Mouse (Mus musculus) hindlimb bud, embryonic 11.5 days (tissue): ENCODE measurements at regions not wholly inside any gene's neighbourhood (a gene's known extent, or its start where the extent isn't known, plus 50 kb on each side); places are given as distances from the start of the nearest gene placed in this dataset.

Source experiments
- DNase-seq: peaks from one replicate; pipeline ENCODE4 v3.0.0-alpha.2; 2012; ENCODE audit warnings: low read depth, low spot score; ENCODE audit errors: extremely low spot score

DNA sequence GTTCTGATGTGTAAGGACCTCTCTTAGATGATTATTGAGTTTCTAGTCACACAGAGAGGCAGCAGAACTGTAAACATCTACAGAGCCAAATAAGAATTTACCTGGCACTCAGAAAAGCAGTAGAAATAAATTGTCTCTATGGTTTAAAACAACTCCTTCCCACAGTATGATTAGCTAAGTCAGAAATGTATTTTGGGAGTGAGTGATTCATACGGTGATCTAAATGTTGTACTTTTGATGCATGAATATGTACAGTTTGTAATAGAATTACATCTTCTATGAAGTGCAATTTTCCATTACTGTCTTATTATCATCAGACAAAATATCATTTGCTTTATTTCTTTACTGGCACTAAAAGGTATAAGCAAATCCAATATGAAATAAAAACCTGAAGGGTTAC is 489.8 kb upstream of the Atp2b1 start:
- no peak for DNase-seq

- DNase-seq = no peak
These were observed 479.2 kb upstream of the Atp2b1 start for GRCm38 (mm10) chr10:98434974-98435373.

GRCm38 (mm10) chr10:98461538-98461937 is 452.7 kb upstream of the Atp2b1 start:
- no peak for DNase-seq

DNA sequence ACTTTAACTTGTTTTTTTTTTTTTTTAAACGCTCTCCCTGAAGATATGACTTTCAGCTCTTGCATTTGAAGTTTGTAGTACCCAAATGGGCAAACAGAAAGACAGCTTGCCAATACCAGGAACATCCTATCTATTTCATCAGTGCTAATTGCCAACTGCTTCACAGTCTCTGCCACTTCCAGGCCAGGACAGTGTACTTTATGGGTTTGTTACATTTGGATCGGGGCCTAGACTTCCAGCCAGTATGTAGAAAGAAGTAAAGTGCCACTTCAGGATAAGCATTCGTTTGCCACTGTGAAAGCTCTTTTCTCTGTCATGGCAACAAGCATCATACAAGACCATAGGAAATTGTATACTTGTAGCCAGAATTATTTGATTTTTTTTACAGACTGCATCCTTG is 439.6 kb upstream of the Atp2b1 start:
- no peak for DNase-seq

DNA sequence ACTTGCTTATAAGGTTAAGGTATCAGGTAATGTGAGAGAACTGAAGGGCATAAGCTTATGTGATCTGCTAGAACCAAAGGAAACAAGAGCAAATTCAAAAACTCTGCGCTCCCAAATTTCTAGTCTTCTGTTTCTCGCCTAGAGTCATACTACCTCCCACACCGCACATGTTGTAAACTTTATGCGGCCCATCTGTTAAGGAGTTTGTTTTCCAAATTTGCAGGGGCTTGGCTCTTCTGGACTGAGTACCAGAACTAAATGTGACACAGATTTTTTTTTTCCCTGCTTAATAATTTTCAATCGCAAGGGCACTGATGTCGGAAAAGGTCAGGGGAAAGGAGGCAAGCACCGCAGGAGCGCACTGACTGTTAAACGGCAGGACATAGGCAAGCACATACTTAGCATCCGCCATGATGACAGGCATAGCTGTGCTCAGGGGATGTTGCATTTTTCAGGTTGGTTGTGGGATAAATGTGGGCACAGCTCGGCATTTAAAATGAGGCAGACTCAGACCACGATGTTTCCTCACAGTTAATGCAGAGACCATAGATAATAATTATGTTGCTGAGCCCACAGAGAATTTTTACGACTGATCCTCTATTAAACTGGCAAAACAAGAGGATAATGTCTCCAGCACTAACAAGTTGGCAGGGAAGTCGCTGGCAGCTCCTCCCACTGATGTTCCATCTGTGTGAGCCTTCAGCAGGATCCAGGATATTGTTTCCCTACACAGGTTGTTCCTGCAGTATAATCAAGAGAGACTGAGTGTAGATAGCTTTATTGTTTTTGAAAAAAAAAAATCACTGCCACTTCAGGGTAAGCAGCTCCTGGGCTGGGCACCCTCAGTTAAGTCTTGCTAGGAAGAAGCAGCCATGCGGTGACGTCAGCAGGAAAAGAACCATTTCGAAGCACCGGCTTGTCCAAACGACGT is 428.2 kb upstream of the Atp2b1 start:
- DNase-seq = no peak

DNA sequence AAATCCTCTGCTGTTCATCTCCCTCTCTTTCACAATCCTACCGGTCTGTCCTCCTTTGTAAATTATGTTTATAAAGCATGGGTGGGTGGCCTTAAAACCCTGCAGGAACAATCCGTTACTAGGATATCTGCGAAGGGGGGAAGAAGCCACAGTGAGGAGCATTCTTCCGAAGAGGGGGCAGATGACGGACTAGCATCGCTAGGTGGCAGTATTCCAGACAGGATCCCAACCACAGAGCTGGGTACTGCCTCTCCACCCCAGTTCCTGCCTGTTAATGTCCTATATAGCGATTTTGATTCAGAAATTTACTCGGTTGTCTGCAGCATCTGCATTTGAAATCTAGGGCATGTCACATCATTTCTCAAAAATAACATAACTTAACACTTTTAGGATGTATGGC is 419.9 kb upstream of the Atp2b1 start:
- no peak for DNase-seq

DNA sequence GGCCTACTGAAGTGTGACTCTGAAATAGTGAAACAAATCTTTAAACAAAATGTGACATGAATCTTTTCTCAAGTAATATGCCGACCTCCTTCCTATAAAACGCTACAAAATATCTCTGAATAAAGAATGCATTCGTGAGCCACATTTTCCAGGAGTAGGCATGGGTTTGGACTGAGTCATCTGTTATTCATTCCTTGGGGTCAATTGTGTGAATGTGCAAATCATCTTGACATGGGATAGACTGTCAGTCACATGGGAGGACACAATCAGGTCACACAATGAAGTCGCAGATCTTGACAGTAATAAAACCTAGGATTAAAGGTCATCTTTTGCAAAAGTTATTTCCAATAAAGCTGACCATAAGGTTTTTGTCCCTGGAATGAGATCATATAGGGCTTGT is 418.0 kb upstream of the Atp2b1 start:
- no peak for DNase-seq

DNA sequence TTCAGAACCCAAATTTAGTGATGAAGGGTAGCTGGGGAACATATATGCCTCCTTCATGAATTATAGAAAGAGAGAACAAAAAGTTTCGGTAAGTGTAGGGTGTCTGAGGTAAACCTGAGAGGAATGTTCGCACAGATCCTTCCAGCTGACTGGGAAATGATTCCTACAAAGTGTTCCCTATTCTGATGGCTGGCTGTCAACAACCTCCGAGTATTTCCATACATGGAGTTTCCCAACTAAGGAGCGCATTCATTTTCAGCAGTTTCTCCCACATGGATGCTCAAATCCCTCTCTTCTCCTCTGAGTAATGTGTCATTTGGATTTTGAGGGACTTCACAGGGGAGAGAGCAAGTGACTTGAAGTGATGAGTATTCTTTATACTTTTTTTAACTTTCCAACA is 413.9 kb upstream of the Atp2b1 start:
- no peak for DNase-seq

- no peak for DNase-seq
These were observed 412.6 kb upstream of the Atp2b1 start for GRCm38 (mm10) chr10:98501566-98501965.

DNA sequence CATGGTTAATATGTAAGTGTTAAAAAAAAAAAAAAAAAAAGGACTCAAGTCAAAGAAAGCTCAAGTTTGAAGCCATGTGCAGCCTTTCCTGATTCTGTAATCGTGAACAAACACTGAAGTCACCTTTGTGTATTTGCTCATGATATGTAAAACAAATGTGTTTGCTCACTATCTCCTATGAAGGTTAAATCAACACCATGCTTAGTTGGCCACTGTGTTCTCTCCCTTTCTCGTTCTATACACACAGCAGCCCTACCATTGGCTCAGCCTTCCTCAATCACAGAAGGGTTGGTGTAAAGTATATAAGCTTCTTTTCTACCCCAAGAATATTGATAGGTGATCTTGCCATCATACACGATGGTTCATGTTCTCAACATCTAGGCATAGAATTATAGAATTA is 409.7 kb upstream of the Atp2b1 start:
- no peak for DNase-seq

DNA sequence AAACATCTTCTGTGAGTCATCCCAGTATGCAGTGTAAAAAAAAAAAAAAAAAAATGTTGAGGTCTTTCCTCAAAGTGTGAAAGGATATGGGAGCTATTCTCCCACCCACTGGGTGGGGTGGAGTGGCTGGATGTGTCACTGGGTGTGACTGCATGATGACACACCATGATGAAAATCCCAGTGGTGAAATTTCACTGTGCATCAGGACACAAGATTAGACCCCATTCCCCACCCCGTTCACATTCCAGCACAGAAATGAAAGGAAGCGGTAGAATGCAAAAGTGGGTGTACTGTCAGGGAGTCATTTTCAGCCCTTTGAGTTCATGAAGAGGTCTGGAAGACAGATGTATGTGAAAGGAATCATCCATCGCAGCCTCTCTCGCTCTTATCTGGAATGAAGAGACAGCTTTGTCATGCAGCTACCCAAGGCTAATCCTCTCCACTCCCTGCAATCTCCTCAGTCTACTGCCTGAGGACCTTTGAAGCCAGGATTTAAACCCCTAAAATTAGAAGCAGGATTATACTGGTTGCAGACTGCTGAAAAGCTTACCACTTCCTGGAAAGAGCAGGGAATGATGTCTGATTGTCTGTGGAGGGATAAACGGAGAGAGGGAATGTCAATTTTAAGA is 405.6 kb upstream of the Atp2b1 start:
- no peak for DNase-seq

DNA sequence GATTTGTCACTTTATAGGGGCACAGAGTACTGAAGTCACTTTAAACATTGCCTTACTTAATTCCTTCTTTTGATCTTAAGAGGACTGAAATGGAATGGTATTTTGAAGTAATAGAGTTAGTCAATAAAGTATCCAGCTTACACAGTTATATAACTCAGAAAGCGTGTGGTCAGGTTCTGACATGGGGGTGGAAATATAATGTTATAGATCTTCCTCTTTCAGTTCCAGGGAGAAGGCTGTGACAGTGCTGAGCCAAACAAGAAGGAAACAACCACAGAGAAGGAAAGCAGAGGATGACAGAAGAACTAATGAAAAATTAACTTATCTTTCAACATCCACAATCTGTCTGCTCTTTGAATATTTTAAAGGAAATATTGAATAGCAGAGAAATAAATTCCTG is 399.4 kb upstream of the Atp2b1 start:
- no peak for DNase-seq

GRCm38 (mm10) chr10:98517609-98518008 is 396.6 kb upstream of the Atp2b1 start:
- DNase-seq = no peak

- DNase-seq = no peak
These were observed 384.6 kb upstream of the Atp2b1 start for GRCm38 (mm10) chr10:98529565-98529964.

DNA sequence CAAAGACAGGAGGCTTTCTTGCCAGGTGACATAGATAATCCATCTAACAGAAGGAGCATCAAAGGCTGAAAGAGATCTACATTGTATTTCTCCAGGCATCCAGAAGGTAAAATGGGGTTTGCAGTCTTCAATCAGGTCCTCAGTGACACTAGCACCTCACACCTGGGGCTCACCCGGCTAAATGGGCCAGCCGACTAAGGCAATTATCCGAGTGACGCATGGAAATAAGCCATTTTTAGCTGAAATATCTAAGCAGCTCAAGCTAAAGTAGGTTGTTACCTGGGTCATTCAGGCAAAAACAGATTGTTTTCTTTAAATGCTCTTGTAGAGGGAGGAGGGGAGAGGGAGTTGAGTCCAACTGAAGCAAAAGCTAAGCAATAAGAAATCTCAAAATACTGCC is 382.8 kb upstream of the Atp2b1 start:
- DNase-seq = no peak

GRCm38 (mm10) chr10:98538706-98539105 is 375.5 kb upstream of the Atp2b1 start:
- DNase-seq = no peak

- DNase-seq = no peak
These were observed 373.1 kb upstream of the Atp2b1 start for GRCm38 (mm10) chr10:98541062-98541461.

- DNase-seq = no peak
These were observed 372.1 kb upstream of the Atp2b1 start for GRCm38 (mm10) chr10:98542072-98542471.

DNA sequence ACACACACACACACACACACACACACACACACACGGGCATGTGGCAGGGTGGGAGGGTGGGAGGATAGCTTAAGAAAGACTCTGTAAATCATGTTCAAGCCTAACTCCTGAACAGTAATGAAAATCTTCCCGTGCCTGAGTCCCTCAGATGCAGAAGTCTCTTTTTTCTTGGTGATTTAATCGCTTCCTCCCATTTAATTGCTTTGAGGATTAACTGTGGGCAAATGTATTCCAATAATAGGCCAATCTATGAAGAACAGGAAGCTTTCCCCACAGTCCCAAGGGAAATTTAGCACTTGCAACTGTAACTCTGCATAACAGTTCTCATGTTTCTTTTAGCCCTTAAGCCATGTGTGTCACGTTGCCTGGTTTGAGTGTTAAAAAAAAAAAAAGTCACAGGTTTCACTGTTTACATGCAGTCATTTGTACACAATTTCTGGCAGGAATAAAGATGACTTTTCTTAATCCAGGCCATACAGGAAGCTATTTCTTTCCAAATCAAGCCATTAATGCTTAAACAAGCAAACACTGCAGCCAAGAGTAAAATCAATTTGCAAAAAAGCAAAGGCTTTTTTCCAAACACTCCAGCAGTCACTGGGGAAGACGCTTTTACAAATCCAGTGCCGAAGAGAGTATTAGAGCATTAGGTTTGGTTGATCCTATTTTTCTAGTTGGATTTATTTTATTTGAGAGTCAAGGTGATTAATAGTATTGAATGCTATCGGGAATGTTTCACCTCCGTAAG is 370.8 kb upstream of the Atp2b1 start:
- DNase-seq = peak; percentile 78

GRCm38 (mm10) chr10:98543998-98544349 is 370.2 kb upstream of the Atp2b1 start:
- DNase-seq = no peak

DNA sequence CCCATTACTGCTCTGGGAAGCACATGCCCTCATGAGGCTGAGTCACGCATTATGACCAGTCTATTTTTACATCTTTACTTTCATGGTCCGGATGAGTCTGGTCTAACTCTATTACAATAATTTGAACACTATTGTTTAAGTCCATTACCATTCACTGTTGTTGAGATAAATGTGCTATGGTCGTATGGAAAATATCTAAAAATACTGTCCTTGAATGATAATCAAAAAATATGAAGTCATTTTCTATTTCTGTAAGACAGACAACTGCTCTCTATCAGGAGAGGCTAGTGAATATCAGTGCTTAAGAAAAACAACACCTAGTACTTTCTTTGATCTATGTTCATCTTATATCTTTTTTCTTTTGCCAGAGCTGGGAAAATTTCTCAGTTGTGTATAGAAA is 359.6 kb upstream of the Atp2b1 start:
- DNase-seq = no peak
